Mouse (Mus musculus) MEL (cell line): ENCODE results near the gene Plekhg4. TPM values are rescaled to one million over a fixed set of nuclear protein-coding genes. Genes with fewer than 3 reads are reported as not detected.

Experiments
- DNase-seq: peaks from one replicate; pipeline ENCODE4 v3.0.0; 2011; ENCODE audit warnings: low read depth, low spot score
- H3K27ac ChIP-seq: 2 replicates; pipeline ENCODE4 v1.5.1; 2012; ENCODE audit warnings: low read depth, mild to moderate bottlenecking, control low read depth, low read length, moderate library complexity; ENCODE audit not compliant: control insufficient read depth
- H3K27me3 ChIP-seq, 2 experiments: fragments of 150-350 bp in 1 of 2; sonication (generic) in 1 of 2; 2 replicates each; pipeline ENCODE4 v1.6.1; 2012; ENCODE audit warnings: low read length in 2 of 2, mild to moderate bottlenecking in 2 of 2, improper control_type of control experiment in 1 of 2, moderate library complexity in 1 of 2; ENCODE audit not compliant: insufficient read depth in 2 of 2, control insufficient read depth in 1 of 2
- H3K36me3 ChIP-seq, 2 experiments: 2 replicates each; pipeline ENCODE4 v1.6.1; 2012 to 2014; ENCODE audit warnings: low read length in 2 of 2, improper control_type of control experiment in 1 of 2, inconsistent platforms in 1 of 2, mild to moderate bottlenecking in 1 of 2; ENCODE audit not compliant: insufficient read depth in 2 of 2, control insufficient read depth in 1 of 2
- H3K4me1 ChIP-seq, 2 experiments: fragments of 150-350 bp in 1 of 2; sonication (generic) in 1 of 2; 2 replicates each; pipeline ENCODE4 v1.6.1; 2012; ENCODE audit warnings: low read length in 2 of 2, improper control_type of control experiment in 1 of 2, mild to moderate bottlenecking in 1 of 2; ENCODE audit not compliant: insufficient read depth in 2 of 2, control insufficient read depth in 1 of 2
- H3K4me3 ChIP-seq, 2 experiments: fragments of 150-350 bp in 1 of 2; sonication (generic) in 1 of 2; 2 replicates each; pipeline ENCODE4 v1.5.1; 2012; ENCODE audit warnings: low read depth in 2 of 2, low read length in 2 of 2, mild to moderate bottlenecking in 2 of 2, moderate library complexity in 2 of 2, control low read depth in 1 of 2, improper control_type of control experiment in 1 of 2; ENCODE audit not compliant: control insufficient read depth in 1 of 2, insufficient read depth in 1 of 2
- H3K79me2 ChIP-seq: 2 replicates; pipeline ENCODE4 v1.6.1; 2012; ENCODE audit warnings: mild to moderate bottlenecking, low read length, moderate library complexity; ENCODE audit not compliant: control insufficient read depth, poor library complexity, insufficient read depth
- H3K9ac ChIP-seq: 2 replicates; pipeline ENCODE4 v1.6.1; 2012; ENCODE audit warnings: low read depth, mild to moderate bottlenecking, control low read depth, low read length, moderate library complexity; ENCODE audit not compliant: control insufficient read depth, poor library complexity, severe bottlenecking
- H3K9me3 ChIP-seq: fragments of 150-350 bp; sonication (generic); replicated peaks from 2 replicates; pipeline ENCODE4 v1.6.1; 2012; ENCODE audit warnings: mild to moderate bottlenecking, low read length, improper control_type of control experiment, moderate library complexity; ENCODE audit not compliant: insufficient read depth
- CHD2 ChIP-seq: IDR thresholded peaks from 2 replicates; pipeline ENCODE4 v1.6.1; 2011; ENCODE audit warnings: low read length, improper control_type of control experiment
- CTCF ChIP-seq, 3 experiments: IDR thresholded peaks in 2 of 3; conservative IDR thresholded peaks in 1 of 3; 2 replicates each; pipeline ENCODE4 v1.5.1; 2011 to 2012; ENCODE audit warnings: low read length in 3 of 3, low read depth in 2 of 3, mild to moderate bottlenecking in 2 of 3, improper control_type of control experiment in 1 of 3, inconsistent platforms in 1 of 3, mixed read lengths in 1 of 3, moderate library complexity in 1 of 3; ENCODE audit not compliant: control insufficient read depth in 1 of 3, insufficient read depth in 1 of 3, poor library complexity in 1 of 3, severe bottlenecking in 1 of 3
- E2F4 ChIP-seq: IDR thresholded peaks from 2 replicates; pipeline ENCODE4 v1.6.1; 2011; ENCODE audit warnings: low read depth, low read length, improper control_type of control experiment, borderline replicate concordance
- ELF1 ChIP-seq: IDR thresholded peaks from 2 replicates; pipeline ENCODE4 v1.6.1; 2014; ENCODE audit warnings: low read depth, mild to moderate bottlenecking, inconsistent platforms, low read length, improper control_type of control experiment, moderate library complexity
- EP300 ChIP-seq, 2 experiments: IDR thresholded peaks; 2 replicates each; pipeline ENCODE4 v1.6.1; 2011; ENCODE audit warnings: improper control_type of control experiment in 2 of 2, low read length in 2 of 2, low read depth in 1 of 2, mild to moderate bottlenecking in 1 of 2
- ETS1 ChIP-seq: IDR thresholded peaks from 2 replicates; pipeline ENCODE4 v1.6.1; 2012; ENCODE audit warnings: low read depth, mild to moderate bottlenecking, inconsistent platforms, low read length, improper control_type of control experiment, moderate library complexity
- HCFC1 ChIP-seq: IDR thresholded peaks from 2 replicates; pipeline ENCODE4 v1.6.1; 2012; ENCODE audit warnings: low read depth, mild to moderate bottlenecking, inconsistent platforms, low read length, improper control_type of control experiment, moderate library complexity
- JUND ChIP-seq: IDR thresholded peaks from 2 replicates; pipeline ENCODE4 v1.6.1; 2011; ENCODE audit warnings: low read depth, mild to moderate bottlenecking, improper control_type of control experiment, low read length
- MAX ChIP-seq: IDR thresholded peaks from 2 replicates; pipeline ENCODE4 v1.6.1; 2011; ENCODE audit warnings: low read length, improper control_type of control experiment
- MAZ ChIP-seq: IDR thresholded peaks from 2 replicates; pipeline ENCODE4 v1.6.1; 2012; ENCODE audit warnings: low read depth, mild to moderate bottlenecking, inconsistent platforms, low read length, improper control_type of control experiment
- MXI1 ChIP-seq: IDR thresholded peaks from 2 replicates; pipeline ENCODE4 v1.6.1; 2011; ENCODE audit warnings: mild to moderate bottlenecking, low read depth, low read length, improper control_type of control experiment
- NELFE ChIP-seq: IDR thresholded peaks from 2 replicates; pipeline ENCODE4 v1.6.1; 2011; ENCODE audit warnings: low read depth, low read length, improper control_type of control experiment
- NRF1 ChIP-seq: IDR thresholded peaks from 2 replicates; pipeline ENCODE4 v1.6.1; 2014; ENCODE audit warnings: low read depth, mild to moderate bottlenecking, inconsistent platforms, low read length, improper control_type of control experiment, moderate library complexity; ENCODE audit not compliant: poor library complexity, insufficient read depth, severe bottlenecking
- POLR2A ChIP-seq, 2 experiments: IDR thresholded peaks; 2 replicates each; pipeline ENCODE4 v1.6.1; 2011 to 2012; ENCODE audit warnings: low read length in 2 of 2, mild to moderate bottlenecking in 2 of 2, control low read depth in 1 of 2, improper control_type of control experiment in 1 of 2, low read depth in 1 of 2, moderate library complexity in 1 of 2; ENCODE audit not compliant: control insufficient read depth in 1 of 2, insufficient read depth in 1 of 2, poor library complexity in 1 of 2
- RCOR1 ChIP-seq: IDR thresholded peaks from 2 replicates; pipeline ENCODE4 v1.6.1; 2012; ENCODE audit warnings: low read depth, mild to moderate bottlenecking, inconsistent platforms, low read length, improper control_type of control experiment
- SIN3A ChIP-seq: IDR thresholded peaks from 2 replicates; pipeline ENCODE4 v1.6.1; 2012; ENCODE audit warnings: low read length, improper control_type of control experiment, inconsistent platforms
- ZKSCAN1 ChIP-seq: IDR thresholded peaks from 2 replicates; pipeline ENCODE4 v1.6.1; 2012; ENCODE audit warnings: low read depth, mild to moderate bottlenecking, inconsistent platforms, low read length, improper control_type of control experiment, moderate library complexity
- ZMIZ1 ChIP-seq: IDR thresholded peaks from 2 replicates; pipeline ENCODE4 v1.6.1; 2012; ENCODE audit warnings: low read depth, mild to moderate bottlenecking, inconsistent platforms, low read length, improper control_type of control experiment, moderate library complexity
- ZNF384 ChIP-seq: IDR thresholded peaks from 2 replicates; pipeline ENCODE4 v1.6.1; 2012; ENCODE audit warnings: low read depth, mild to moderate bottlenecking, inconsistent platforms, low read length, improper control_type of control experiment
- polyA plus RNA-seq, 2 experiments: library from polyadenylated mRNA; stranded (reverse) in 1 of 2; unstranded in 1 of 2; fragments of >175 nt in 1 of 2; fragments of >200 nt in 1 of 2; gene quantifications; 2 replicates each; pipeline versions ENCODE4 v1.2.1 to v1.2.4; 2012; ENCODE audit warnings: low replicate concordance in 2 of 2, low read depth in 1 of 2; ENCODE audit not compliant: insufficient read length in 2 of 2, insufficient read depth in 1 of 2, missing spikeins in 1 of 2
- total RNA-seq: library from RNA; depleted of rRNA; stranded (reverse); fragments of 300-350 nt; gene quantifications from 2 replicates; pipeline ENCODE4 v1.2.3, GENCODE M21; 2012

Plekhg4 gene
- total and polyA plus RNA-seq, 3 experiments = 0.10 TPM; not detected in 2

- peaks cover 8 to 35% of the 10 kb centered on the region in 2 experiments for H3K4me1 ChIP-seq
- peak within 1 kb of the TSS; percentile 74 for H3K9ac ChIP-seq
- DNase-seq = peak; percentile 96
- peaks cover 5 to 11% of the 10 kb centered on the region in 2 experiments; a peak in 3 of 4 replicates for H3K27me3 ChIP-seq
- peak within 1 kb of the TSS; percentile 86 to 93 for H3K4me3 ChIP-seq
- peaks cover 4% of the 10 kb centered on the region; the same call in 1 of the 2 replicates for H3K79me2 ChIP-seq
- H3K9me3 ChIP-seq = no peaks in the 10 kb centered on the region
- TF ChIP-seq CTCF (IDR thresholded peaks at IDR 0.05 in 2 of 3, conservative IDR thresholded peaks at IDR 0.05 in 1 of 3; ENCODE audit: control insufficient read depth in 1 of 3, insufficient read depth in 1 of 3, low read depth in 2 of 3, low read length in 3 of 3, poor library complexity in 1 of 3, severe bottlenecking in 1 of 3) (peak in 1 of 3 experiments; percentile 19; a peak in 1 of 6 replicates), NRF1 (0 out of 2 replicates have a peak, but pooled peaks have one; percentile 35), ZMIZ1 (peak; percentile 55; the same call in 1 of the 2 replicates), NELFE (peak; percentile 57; the same call in 1 of the 2 replicates), MAX (no peak), ZKSCAN1 (no peak), E2F4 (peak; percentile 92), SIN3A (peak; percentile 70), ELF1 (peak; percentile 8; the same call in 1 of the 2 replicates), POLR2A (IDR thresholded peaks at IDR 0.05; ENCODE audit: control insufficient read depth in 1 of 2, insufficient read depth in 1 of 2, low read depth in 1 of 2, low read length in 2 of 2, poor library complexity in 1 of 2) (peak; percentile 51 to 64; a peak in 2 of 4 replicates), MAZ (peak; percentile 39; the same call in 1 of the 2 replicates), MXI1 (peak; percentile 46), RCOR1 (no peak; the same call in 1 of the 2 replicates), HCFC1 (0 out of 2 replicates have a peak, but pooled peaks have one; percentile 51), JUND (no peak), ETS1 (0 out of 2 replicates have a peak, but pooled peaks have one; percentile 16)
- peak within 1 kb of the TSS; percentile 21; the same call in 1 of the 2 replicates for H3K27ac ChIP-seq
- peaks cover 0 to 20% of the 10 kb centered on the region in 2 experiments; a peak in 2 of 4 replicates for H3K36me3 ChIP-seq
Observed at GRCm38 (mm10) chr8:105347428-105348221, 25.4 kb upstream of the Plekhg4 start, which contains the start of gene Fhod1. TSS of gene Fhod1 (minus strand) at chr8:105347953.

- peaks cover 4% of the 10 kb centered on the region; the same call in 1 of the 2 replicates for H3K79me2 ChIP-seq
- H3K27ac ChIP-seq = peak within 1 kb of the TSS; percentile 21; the same call in 1 of the 2 replicates
- no peak for TF ChIP-seq EP300 (IDR thresholded peaks at IDR 0.05; ENCODE audit: low read depth in 1 of 2, low read length in 2 of 2)
- TF ChIP-seq ELF1 = no peak
- TF ChIP-seq CHD2 = no peak
- no peak for TF ChIP-seq RCOR1
- TF ChIP-seq HCFC1 = no peak
- TF ChIP-seq NRF1 = peak; percentile 77
- TF ChIP-seq ZNF384 = no peak
- TF ChIP-seq E2F4 = no peak
- H3K9ac ChIP-seq = peak within 1 kb of the TSS; percentile 74
- H3K4me3 ChIP-seq = peak within 1 kb of the TSS; percentile 86 to 93
- peaks cover 8 to 31% of the 10 kb centered on the region in 2 experiments for H3K4me1 ChIP-seq
- no peaks in the 10 kb centered on the region for H3K9me3 ChIP-seq
- DNase-seq = peak; percentile 46
- H3K27me3 ChIP-seq = peaks cover 5 to 11% of the 10 kb centered on the region in 2 experiments; a peak in 3 of 4 replicates
- H3K36me3 ChIP-seq = peaks cover 0 to 16% of the 10 kb centered on the region in 2 experiments; a peak in 2 of 4 replicates
Observed at GRCm38 (mm10) chr8:105348450-105349095, 24.5 kb upstream of the Plekhg4 start, which contains the start of gene Slc9a5. TSS of gene Slc9a5 (plus strand) at chr8:105348843.
